Mouse (Mus musculus) activated CD4-positive, CD25-positive, alpha-beta regulatory T cell, adult 4 months (primary cell): ENCODE data around the gene Cfap45. TPM values are rescaled to one million over a fixed set of nuclear protein-coding genes. Genes with fewer than 3 reads are reported as not detected.
A peak's percentile ranks its signal among the peaks of the same experiment; 100 is the strongest.

Experiments used
- ATAC-seq: one replicate; pipeline ENCODE4 v1.8.0; 2017
- polyA plus RNA-seq, 2 experiments: library from polyadenylated mRNA; unstranded; fragments of 100-300 nt; shearing (Covaris generic); gene quantifications; one replicate each; pipeline ENCODE4 v1.2.1; 2017

The Cfap45 gene
- polyA plus RNA-seq, 2 experiments from 2014 or later: 0.09 to 0.75 TPM

DNA sequence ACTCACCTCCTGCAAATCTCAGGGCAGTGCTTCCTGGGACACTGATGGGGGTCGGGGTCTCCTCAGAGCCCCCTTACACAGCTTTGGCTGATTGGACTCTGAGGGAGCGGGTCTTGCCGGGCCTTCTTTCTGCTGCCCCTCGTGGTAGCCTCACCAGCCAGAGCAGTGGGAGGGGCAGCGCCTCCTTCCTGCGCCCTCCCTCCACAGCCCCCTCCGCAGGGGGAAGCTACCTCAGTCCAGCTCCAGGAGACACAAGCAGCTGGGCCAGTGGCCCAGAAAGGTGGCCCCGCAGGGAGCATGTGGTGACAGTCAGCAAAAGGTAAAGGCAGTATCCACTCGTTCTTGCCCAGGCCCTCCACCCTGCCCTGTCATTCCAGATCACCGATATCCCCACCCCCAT, 23.2 kb upstream of the Cfap45 start:
- no peak for ATAC-seq

DNA sequence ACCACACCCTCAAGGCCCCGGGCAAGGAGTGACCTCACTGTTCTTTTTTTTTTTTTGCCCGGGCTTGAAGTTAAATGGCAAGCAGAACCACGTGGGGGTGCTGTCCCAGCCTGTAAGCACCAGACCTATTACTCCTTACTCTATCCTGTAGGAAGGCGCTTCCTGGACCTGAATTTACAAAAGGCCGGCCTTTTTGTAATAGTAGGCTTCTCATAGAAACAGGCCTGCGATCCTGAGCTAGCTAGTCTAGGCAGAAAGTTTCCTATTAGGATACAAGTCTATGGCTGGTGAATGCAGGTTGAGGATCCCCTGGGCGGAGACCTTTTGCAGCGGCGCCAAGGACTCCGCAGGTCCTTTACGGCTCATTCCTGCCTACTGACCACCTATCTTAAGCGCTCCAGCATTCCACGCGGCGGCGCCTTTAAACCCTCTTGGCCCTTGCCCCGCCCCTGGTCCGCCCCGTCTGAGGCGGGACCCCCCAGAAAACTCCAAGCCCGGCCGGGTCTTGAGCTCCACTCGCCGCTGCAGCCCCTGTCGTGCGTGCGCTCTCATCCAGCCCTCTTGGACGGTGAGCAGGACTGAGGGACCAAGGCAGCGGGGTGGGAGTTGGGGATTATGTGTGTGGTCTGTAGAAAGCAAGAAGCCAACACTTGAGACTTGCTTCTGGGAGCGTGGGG, 20.7 kb upstream of the Cfap45 start, which contains the start of gene Tagln2:
Gene Tagln2 (plus strand): TSS at position 283 of the 677 bp plus-strand sequence.
- peak; percentile 24 for ATAC-seq

DNA sequence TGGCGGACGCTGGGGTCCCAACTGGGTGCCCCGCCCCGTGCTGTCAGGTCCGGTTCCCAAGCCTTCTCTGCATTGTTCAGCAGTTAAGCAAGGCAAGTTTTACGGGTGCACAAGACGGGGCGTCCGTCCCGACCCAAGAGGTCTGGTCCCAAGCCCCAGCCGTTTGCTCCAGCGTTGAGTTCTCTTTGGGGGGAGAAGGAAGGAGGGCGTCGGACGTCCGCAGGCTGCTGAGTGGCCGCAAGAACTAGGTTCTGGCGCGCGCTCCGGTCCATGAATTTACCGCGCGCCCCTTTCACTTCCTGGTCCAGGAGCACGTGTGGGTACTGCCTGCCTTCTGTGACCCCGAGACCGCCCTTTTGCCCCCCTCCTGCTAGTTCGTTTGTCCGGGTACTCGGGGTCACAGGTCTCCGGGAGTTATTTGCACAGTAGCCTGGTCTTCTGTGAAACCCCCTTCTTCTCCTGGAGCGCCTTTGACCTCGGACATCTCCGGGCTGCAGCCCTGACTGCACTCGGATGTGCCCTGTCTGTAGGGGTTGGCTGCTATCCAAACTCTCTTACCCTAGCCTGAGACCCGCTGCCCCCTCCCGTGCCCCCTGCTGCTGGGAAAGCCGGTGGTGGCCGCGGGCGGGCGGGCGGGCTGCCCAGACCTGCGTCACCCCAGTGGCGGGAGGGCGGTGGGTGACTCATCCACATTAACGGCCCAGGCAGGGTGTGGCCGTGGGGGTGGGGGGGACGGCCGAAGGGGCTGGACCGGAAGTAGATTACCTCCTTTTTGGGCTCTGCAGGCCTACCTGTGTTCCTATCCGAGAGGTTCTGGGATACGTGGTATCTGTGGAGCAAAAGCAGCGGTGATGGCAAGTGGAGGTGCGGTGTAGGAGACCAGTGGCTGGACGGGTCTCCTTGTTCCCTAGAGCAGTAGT, 19.9 kb upstream of the Cfap45 start:
- peak; percentile 10 for ATAC-seq

DNA sequence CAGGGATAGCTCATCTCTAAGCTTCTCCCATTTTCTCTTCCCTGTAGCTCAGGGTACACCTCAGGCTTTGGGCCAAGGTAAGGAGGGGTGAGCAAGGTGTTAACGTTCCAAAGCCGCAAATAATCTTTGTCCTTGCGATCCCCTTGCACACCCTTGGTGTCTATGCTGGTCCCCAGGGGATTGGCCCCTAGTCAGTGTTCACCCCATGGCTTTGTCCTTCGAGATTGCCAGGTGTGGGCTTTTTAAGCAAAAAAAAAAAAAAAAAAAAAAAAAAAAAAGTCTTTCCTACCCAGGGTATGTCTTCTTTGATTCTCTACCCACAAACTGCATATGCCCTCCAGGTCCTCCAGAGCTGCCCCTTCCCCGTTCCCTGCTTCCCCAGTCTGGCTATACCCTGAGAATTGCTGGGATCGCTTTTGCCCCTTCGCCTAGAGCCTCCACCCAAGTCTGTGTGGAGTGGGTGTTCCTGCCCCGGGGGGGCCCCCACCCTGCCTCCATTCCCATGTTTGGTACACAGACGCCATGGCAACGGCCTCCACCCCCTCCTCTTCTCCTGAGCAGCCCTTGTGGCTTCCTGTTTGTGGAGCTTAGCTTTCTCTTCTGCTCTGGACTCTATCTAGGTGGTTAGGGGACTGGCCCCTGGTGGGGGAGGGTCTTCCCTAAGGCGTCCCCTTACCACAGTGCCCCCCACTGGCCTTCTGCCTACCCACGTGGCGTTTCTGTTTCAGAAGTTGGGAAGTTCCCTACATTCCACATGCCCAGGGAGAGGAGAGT, 19.0 kb upstream of the Cfap45 start:
- peak; percentile 69 for ATAC-seq

DNA sequence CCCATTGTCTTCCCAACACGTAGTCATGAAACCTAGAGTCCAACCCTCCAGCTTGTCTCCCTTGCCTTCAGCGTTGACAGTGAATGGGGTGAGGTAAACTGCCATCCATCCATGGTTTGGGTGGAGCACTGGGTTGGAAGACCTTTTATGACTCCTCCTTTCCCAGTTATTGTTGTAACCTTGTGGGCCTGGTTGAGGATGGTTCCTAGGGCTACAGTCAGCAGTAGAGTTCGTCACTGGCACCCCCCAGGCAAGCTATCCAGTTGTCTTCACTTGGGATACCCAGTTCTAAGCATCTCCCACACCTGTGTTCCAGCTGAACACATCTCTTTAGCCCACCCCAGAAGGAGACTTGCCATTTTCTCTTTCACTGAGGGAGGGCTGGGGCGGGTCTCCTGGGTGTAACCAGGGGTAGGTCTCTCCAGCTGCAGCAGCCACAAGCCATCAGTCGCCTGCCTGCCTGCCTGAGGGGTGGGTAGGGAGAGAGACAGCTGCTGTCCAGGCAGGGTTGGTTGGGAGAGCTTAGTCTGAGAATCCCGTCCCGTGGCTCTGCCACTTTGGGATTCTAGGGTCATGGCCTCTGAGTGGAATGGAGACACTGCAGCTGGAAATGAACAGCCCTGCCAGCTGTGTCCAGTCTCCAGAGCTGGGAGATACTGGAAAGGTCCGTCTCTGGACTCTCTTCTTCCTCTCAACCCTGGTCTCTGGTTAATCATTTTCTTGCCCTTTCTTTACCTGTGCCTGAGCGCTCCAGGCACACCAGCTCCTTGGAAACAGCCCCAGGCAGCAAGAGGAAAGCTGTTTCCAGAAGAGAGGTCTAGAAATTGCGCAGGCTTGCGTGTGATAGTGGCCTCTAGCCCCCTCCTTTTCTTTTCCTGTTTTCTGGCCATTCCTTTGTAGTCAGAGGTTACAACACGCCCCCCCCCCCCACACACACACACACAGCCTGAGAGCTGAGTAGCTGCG, 18.2 kb upstream of the Cfap45 start:
- peak; percentile 9 for ATAC-seq

DNA sequence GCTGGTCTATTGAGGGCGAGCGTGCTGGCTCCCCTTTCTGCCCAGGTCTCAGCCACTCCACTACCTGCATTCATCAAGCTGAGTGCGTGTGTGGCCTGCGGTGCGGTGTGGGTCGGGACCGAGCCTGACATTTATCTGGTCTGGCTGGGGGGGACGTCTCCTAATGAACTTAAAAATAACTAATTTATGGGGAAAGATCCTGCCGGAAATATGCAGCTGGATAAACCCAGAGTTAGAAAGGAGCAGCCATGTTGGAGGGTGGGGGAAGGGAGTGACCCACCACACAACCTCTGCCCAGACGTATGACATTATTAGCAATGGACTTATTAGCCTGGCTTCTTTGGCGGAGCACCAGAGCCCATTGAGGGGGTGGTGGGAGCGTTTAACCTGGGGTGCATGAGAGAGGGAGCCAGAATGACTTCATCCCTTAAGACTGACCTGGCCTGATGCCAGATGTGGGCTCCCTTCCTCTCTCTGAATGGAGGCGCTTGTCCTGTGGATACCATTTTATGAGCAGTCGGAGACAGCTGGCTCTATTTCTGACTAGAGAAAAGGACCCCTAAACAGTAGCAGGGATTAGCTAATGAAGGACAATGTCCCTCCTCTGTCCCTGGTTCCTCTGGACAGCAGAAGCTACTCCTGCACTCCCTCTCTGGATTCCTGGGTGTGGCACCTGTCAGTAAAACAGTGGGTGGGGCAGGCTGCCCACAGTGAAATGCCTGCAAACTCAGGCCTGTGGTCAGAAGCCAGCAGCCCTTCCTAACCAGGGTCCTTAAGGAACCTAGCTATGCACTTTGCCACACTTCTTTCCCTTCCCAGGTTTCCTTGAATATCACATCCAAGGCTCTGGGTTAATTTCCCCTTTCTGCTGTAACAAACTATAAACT, 17.2 kb upstream of the Cfap45 start:
- ATAC-seq: no peak

DNA sequence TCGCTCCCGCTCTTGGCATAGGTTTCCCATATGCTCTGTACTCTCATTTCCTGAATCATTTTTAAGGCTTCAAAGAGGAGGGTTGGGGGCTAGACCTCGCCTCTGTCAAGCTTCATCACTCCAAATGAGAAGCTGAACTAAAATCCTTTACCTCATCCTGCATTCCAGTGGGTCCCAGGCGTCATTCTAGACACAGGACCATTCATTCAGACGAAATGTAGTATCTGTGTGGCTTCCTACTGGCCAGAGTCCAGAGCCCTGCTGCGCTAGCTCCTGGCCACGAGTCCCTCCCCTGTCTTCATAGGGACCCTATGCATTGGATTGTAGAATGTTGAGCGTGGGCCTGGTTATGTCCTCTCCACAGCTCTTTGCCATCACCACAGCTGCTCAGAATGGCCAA, 15.8 kb upstream of the Cfap45 start:
- ATAC-seq: no peak

DNA sequence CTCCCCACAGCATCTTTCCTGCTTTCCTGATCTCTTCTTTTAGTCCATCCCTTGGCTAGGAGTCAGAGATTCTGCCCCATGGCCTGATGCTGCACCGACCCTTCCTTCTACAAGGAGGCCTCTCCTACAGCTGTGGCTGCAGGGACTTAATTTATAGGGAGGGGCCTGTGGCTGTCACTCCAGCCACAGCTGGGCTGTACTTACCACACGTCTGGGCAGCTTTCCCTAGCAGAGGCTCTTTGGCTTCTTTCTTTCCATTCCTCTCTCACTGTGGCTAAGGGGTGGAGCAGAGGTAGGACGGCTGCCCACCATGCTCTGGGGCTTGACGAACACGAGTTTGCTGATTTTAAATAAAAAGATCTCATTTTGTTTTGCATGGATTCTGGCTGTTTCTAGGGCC, 13.6 kb upstream of the Cfap45 start:
- no peak for ATAC-seq

DNA sequence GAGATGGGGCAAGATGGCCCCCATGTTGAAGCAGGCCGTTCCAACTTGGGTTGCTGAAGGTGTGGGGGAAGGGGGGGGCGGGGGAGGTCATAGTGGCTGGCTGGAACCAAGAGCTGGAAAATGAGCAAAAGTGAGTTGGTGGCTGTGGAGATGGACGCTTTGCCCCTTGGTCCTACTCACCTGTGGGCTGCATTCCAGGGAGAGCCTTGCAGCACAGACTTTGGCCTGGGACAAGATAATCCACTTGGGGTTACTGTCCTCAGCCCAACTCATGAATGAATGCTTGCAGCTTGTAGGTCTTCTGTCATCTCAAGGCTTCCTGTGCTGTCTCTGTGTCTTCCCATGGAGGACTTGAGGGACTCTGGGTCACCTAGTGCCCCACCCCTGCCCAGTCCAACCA, 12.9 kb upstream of the Cfap45 start:
- ATAC-seq: no peak

DNA sequence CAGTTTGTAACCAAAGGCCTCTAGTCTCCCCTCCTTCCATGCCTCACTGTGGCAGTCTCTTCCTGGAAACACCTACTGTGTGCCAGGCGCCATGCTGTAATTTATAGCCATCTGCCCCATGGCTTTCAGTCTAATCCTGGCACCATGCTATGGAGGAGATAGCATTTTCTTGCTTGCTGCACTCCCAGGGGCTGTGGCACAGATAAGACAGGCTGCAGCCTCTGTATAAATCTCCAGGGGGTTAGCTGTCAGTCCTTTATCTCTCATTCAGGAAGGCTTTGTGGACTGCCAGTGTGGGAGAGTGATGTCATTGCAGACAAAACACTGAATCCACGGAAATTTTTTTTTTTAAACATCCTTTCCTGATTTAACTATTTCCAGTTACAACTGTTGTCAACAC, 12.4 kb upstream of the Cfap45 start:
- ATAC-seq: no peak

DNA sequence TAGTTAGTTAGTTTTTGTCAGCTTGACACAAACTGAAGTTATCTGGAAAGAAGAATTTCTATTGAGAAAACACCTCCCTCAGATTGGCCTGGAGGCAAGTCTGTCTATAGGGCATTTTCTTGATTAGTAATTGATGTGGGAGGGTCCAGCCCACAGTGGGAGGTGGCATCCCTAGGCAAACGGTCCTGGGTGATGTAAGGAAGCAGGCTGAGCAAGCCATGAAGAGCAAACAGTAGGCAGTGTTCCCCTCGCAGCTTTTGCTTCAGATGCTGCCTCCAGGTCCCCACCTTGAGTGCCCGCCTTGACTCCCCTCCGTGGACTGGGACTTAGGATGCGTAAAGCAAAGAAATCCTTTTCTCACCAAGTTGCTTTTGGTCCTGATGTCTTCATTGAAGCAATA, 11.4 kb upstream of the Cfap45 start:
- ATAC-seq: no peak

DNA sequence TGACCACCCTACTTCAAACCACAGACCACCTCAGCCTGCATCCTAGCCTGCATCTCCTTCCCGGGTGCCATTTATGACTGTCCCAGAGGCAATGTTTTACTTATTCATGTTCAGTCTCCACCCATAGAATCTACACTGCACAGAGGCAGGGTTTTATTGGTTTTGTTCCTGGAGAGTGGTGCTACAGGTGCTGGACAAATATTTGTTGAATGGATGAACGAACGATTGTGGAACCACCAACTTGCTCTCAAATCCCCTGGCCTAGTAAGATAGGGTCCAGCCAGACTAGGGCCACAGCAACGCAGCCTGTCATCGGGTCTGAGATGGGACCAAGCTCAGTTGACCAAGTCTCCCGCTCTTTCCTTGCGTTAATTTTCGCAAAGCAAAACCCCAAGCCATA, 10.6 kb upstream of the Cfap45 start:
- ATAC-seq: no peak

DNA sequence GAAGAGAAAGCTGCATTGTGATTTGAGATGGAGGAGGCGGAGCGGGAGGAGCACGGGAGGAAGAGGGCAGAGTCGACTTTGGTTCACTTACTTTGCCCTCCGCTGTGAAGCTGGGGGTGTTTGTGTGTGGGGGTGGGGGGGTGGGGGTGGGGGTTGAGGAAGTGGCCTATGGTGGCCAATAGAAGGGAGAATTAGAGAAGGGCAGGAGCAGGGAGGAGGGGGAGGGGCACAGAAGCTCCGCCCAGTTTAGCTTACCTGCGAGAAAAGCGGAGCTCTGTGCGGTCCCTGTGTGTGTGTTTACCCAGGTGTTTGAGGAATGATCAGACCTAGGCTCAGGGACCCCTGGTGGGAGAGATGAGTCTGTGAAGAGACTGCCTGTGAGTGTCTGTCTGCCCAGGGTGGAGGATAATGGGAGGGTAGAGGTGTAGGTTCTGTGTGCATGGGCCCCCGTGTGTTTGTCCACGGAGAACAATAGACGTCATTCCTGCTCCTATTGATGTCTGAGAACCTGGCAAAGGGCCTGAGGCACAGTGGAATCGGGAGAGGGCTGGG, 10.1 kb upstream of the Cfap45 start:
- ATAC-seq: no peak

DNA sequence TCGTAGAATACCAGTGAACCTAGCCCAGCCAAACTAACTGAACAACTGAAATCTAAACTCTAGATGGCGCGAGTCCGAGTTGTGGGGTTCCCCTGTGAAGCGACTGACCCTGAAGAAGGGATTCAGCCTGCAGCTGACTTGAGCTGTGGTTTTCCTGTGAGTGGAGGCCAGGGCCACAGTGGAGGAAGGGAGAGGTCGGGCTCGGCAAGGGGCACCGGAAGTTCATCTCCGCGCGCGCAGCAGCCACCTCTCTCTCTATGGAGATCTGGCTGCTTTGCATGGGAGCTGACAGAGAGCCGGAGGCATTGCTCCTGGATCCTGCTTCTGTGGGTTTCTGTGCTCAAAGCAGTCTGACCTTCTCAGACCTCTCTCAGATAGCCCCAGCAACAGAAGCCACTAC, 7.6 kb upstream of the Cfap45 start:
- ATAC-seq: peak; percentile 60

DNA sequence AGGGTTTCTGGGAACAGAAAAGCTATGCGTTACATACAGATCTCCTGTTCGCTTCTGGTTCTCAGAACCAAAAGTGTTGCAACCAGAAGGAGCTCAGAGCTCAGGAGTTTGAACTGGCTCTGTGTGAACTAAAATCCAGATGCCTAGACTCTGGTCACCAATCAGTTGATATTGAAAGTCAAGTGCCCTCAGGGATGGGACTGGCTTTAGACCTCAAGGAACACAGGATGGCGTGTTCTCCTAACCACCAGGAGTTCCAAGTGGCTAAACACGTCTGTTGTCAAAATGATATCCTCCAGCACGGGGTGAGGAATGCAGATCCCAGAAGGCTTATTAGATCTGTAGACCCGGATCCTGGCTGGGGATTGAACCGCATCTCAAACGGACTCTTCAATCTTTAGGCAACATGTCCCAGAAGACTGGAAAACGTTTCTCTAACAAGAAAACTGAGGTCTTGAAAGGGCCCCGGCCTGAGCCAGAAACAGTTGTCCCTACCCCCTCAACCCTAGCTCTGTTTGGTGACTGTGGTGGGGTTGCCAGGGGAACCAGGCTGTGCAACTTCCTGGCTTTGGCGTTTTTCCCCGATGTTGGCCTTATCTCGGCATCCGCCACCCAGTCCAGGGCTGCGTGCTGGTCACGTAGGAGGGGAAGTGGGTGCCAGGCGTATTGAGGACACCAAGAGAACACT, 6.9 kb upstream of the Cfap45 start:
- peak; percentile 87 for ATAC-seq

DNA sequence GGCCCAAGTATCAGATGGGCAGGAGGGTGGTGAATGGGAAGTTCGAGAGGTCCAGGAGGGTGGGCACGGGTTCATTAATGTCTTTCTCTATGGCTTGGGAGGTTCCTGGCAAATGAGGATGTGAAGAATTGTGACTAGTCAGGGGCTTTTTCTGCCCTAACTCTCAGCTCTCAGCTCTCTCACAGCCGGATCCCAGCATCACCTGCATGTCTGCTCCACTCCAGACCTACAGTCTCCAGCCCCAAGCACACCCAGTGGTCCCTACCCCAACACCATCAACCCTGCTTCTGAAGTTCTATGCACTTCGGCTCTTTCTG, 6.4 kb upstream of the Cfap45 start:
- peak; percentile 58 for ATAC-seq

DNA sequence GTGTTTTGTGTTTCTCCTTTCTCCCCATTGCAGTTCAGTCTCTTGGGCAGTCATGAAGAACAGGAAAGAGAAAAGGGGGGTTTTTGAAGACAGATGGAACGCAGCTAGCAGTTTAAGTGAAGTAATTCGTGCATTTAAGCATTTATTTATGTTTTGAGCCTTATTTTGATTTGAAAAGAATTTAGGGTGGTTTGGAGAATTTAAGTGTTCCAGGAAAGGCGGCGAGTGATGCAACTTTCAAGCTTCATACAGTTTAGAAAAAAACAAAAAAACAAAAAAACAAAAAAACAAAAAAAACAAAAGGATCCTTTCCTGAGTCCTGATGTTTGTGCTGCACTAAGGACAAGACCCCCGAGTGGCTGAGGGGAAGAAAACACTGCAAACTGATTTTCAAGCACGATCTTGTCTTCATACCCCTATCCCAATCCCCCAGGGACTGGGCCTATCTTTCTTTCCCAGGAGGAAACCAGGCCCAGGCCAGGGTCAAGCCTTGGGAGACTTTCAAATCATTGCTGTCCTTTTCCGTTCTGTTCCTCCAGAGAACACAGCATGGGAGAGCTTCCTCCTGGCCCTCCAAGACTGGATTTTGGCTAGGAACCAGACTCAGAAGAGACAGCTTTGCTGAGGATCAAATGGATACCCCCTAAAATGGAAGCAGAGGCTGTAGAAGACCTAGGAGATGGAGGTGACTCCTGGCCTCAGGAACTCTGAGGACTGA, 5.9 kb upstream of the Cfap45 start:
- ATAC-seq: no peak

DNA sequence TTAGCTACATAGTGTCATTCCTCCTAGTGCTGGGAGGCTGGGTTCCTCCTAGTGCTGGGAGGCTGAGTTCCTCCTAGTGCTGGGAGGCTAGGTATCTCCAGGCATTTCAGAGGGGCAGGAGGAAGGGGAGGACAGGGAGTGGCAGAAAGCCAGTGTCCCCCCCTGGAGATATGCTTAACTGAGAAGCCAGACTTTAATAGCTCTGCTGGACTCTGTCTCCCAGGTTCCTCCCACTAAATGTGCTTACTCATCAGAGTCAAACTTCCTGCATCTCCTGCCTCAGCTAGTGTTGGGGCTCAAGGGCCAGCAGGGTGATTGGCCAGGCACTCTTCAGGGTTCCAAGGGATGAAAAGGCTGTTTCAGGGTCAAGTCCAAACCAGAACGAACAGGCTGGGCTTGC, 5.2 kb upstream of the Cfap45 start:
- no peak for ATAC-seq

DNA sequence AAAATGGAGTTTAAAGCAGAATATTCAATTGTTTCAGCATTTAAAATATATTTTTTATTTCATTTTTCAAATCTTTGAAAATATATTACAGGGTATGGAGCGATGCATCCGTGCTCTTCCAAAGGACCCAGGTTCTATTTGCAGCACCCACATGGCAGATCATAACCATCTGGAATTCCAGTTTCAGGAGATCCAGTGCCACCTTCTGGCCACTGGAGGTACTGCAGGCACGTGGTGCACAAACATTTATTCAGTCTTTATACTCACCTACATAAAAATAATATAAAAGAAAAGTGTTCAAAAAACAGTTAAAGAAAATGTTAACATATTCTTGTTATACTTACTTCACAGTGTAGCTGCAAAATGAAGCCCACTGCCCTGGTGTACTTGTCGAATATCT, 2.6 kb upstream of the Cfap45 start:
- no peak for ATAC-seq

DNA sequence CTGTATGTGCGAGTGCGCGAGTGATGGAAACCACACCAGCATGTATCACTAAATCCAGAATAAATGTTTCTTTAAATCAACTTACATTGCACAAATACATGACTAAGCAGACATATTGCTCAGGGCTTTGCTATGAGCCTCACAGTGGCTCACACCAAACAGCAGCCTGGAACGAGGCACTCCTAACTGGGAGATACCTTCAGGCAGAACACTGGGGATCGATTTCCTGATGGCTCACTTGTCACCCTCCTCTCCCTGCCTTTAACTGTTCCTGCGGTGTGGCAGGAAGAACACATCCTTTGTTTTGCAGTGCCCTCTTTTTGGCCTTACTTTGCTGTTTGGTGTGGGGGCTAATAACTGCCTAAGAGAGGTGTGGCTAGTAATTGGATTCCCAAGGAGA, 957 bp upstream of the Cfap45 start:
- no peak for ATAC-seq
